Mouse (Mus musculus) small intestine, adult 2 months (tissue): ENCODE results near the gene Tbc1d14. TPM values are rescaled to one million over a fixed set of nuclear protein-coding genes. Genes with fewer than 3 reads are reported as not detected.

Source experiments
- H3K27ac ChIP-seq: fragments of 200-500 bp; 2 replicates; pipeline ENCODE4 v1.5.1; 2012; ENCODE audit warnings: low read depth, low read length, control low read depth, inconsistent platforms; ENCODE audit not compliant: insufficient read depth
- H3K27me3 ChIP-seq: fragments of 200-500 bp; 2 replicates; pipeline ENCODE4 v1.6.1; 2012; ENCODE audit warnings: mild to moderate bottlenecking, moderate library complexity, low read length, inconsistent platforms; ENCODE audit not compliant: control insufficient read depth, insufficient read depth
- H3K36me3 ChIP-seq: fragments of 200-500 bp; 2 replicates; pipeline ENCODE4 v1.6.1; 2012; ENCODE audit warnings: mild to moderate bottlenecking, low read length, control low read depth, inconsistent platforms; ENCODE audit not compliant: control insufficient read depth, insufficient read depth
- H3K4me1 ChIP-seq: fragments of 200-500 bp; 2 replicates; pipeline ENCODE4 v1.6.1; 2012; ENCODE audit warnings: low read length, inconsistent platforms, mixed read lengths; ENCODE audit not compliant: control insufficient read depth, insufficient read depth, insufficient read length
- H3K4me3 ChIP-seq: fragments of 200-500 bp; 2 replicates; pipeline ENCODE4 v1.5.1; 2012; ENCODE audit warnings: low read depth, mild to moderate bottlenecking, control low read depth, inconsistent platforms, low read length, moderate library complexity
- CTCF ChIP-seq: fragments of 200-500 bp; IDR thresholded peaks from 2 replicates; pipeline ENCODE4 v1.5.1; 2012; ENCODE audit warnings: low read depth, mild to moderate bottlenecking, control low read depth, inconsistent platforms, low read length, moderate library complexity, mixed read lengths; ENCODE audit not compliant: insufficient replicate concordance, insufficient read length; ENCODE audit errors: extremely low read depth
- POLR2A ChIP-seq: fragments of 200-500 bp; IDR thresholded peaks from 2 replicates; pipeline ENCODE4 v1.6.1; 2012; ENCODE audit warnings: low read depth, mild to moderate bottlenecking, control low read depth, inconsistent platforms, low read length, moderate library complexity
- WGBS: fragments of 180-500 bp; shearing (Covaris S2); methylation state at CpG from one replicate; pipeline ENCODE4 v1.1.7; 2018; 5-methylcytosine and 5-hydroxymethylcytosine counted together
- polyA plus RNA-seq: library from polyadenylated mRNA; depleted of rRNA; stranded (reverse); fragments of >200 nt; gene quantifications from 2 replicates; pipeline ENCODE4 v1.2.3, GENCODE M21; 2012

Tbc1d14 gene
- polyA plus RNA-seq, 1 experiment, result 21.7 TPM

DNA sequence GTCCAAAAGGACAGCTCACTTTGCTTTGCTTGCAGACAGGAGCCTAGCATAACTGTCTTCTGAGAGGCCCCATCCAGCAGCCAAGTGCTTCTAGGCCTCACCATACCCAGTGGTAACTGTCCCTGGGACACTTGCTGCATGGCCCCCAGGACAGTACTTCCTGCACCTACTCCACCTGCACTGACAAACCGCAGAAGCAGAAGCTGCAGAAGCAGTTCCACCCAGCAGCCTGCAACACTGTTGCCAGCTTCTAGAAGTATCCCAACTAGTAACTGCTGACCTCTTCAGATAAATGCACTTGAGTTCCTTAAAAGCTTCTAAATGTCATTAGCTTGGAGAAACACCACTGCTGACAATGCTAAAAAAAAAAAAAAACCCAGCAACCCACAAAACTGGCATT lies 78.0 kb downstream of the Tbc1d14 start:
- Histone ChIP-seq H3K36me3 (peaks cover 60% of the 10 kb centered on the region), H3K4me3 (no peak overlapping the region), H3K27me3 (no peaks in the 10 kb centered on the region), H3K4me1 (no peaks in the 10 kb centered on the region), H3K27ac (no peak overlapping the region)
- WGBS, result 86% methylated on average over 1 of the region's 1 CpGs
- TF ChIP-seq CTCF (no peak), POLR2A (no peak)

DNA sequence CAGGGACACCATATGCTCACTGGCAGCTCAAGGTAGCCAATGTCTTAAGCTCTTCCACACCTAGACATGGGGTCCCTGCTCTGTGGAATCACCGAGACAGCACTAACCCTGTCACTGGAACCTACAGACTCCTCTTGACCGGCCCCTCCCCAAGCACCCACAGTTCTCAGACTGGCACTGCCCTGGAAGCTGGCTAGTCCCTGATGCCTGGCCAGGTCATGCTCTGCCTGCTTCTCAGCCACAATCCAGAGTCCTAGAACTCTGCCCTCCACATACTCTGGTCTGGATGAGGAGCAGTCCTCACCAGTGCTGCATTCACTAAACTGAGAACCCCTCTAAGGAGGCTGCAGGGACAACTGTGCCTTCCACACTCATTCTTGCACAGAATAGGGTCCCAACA lies 82.1 kb downstream of the Tbc1d14 start:
- Histone ChIP-seq H3K4me1 (no peaks in the 10 kb centered on the region), H3K36me3 (peaks cover 66% of the 10 kb centered on the region), H3K27me3 (no peaks in the 10 kb centered on the region), H3K4me3 (no peak overlapping the region), H3K27ac (no peak overlapping the region)
- TF ChIP-seq CTCF (no peak), POLR2A (no peak)
- WGBS, result 94% methylated on average over 2 of the region's 2 CpGs

DNA sequence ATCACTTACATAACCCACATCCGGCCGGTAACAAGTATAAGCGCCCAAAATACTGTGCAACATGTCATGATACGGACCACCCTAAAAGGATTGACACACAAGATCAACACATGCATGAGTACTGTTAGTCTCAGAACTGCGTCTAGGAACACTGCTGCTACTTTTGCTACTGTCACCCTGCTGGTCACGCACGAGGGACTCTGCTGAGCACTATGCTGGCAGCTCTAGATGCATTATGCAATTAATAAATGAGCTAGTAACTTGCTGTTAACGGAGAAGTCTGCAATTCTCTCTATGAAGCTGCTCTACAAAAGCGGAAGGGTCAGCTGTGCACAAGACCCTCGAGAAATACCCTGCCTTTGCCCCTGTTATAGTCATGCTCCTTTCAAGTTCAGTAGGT lies 84.7 kb downstream of the Tbc1d14 start:
- Histone ChIP-seq H3K36me3 (peaks cover 77% of the 10 kb centered on the region), H3K27ac (no peak overlapping the region), H3K27me3 (no peaks in the 10 kb centered on the region), H3K4me1 (no peaks in the 10 kb centered on the region), H3K4me3 (no peak overlapping the region)
- WGBS, result 91% methylated on average over 10 of the region's 10 CpGs
- TF ChIP-seq POLR2A (no peak), CTCF (no peak)

DNA sequence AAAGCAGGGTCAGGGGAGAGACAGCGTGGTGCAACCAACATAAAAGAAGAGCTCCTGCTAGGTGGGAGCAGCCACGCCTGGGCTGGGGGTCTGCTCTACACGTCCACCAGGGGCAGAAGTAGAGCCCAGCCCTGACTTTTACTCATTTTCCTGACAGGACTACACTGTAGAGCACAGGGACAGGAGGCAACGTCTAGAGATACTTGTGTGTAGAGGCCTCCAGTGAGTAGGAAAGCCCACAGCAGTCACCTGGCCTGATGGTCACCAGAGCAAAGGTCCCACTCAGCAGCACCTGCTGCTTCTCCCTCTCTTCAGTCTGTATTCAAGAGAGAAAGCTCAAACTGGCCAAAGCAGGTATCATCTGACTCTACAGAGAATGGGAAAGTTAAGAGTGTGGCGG lies 87.4 kb downstream of the Tbc1d14 start:
- H3K4me1 ChIP-seq, result no peaks in the 10 kb centered on the region
- 72% methylated on average over 5 of the region's 5 CpGs for WGBS
- H3K4me3 ChIP-seq, result no peak overlapping the region
- H3K27me3 ChIP-seq, result no peaks in the 10 kb centered on the region
- TF ChIP-seq CTCF, result no peak
- TF ChIP-seq POLR2A, result no peak
- peaks cover 78% of the 10 kb centered on the region for H3K36me3 ChIP-seq
- no peak overlapping the region for H3K27ac ChIP-seq

DNA sequence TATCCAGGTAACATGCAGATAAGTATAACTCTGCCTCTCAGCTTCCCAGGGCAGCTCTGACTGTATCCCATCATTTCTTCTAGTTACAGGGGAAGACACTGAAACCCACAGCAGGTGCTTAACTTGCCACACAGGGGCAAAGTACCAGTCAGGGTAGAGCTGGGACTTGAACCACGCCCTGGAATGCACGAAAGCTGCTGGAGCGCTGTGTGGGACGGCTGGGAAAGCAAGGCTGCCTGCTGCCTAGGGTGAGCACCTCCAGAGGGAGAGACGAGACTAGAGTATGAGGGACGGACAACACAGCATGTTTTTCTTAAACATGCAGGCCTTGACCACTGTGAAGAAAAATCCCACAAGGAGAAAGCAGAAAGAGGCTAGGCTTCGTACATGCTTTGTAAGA lies 87.8 kb downstream of the Tbc1d14 start:
- Histone ChIP-seq H3K27ac (no peak overlapping the region), H3K4me3 (no peak overlapping the region), H3K27me3 (no peaks in the 10 kb centered on the region), H3K4me1 (no peaks in the 10 kb centered on the region), H3K36me3 (peaks cover 78% of the 10 kb centered on the region)
- TF ChIP-seq POLR2A, result no peak
- no peak for TF ChIP-seq CTCF
- 47% methylated on average over 7 of the region's 7 CpGs for WGBS

DNA sequence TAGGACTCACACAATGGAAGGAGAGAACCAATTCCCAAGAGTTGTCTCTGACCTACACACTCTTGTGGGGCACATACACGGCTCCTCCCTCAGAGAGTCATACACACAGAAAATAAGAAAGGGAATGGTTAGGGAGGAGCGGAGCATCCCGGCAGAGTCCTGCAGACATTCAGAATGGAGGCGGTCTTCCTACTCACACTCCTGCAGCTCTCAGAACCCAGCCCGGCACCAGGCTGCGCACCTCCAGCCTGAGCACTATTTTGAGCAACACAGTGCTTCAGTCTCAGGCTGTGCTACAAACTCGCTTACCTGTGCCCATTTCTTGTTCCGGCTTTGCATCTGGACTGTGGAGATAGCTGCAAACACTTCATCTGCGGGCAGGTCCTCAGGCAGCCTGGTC lies 98.4 kb downstream of the Tbc1d14 start:
- WGBS, result 99% methylated on average over 9 of the region's 9 CpGs
- Histone ChIP-seq H3K4me3 (no peak overlapping the region), H3K27me3 (no peaks in the 10 kb centered on the region), H3K36me3 (peaks cover 57% of the 10 kb centered on the region), H3K27ac (no peak overlapping the region), H3K4me1 (no peaks in the 10 kb centered on the region)
- TF ChIP-seq CTCF (no peak), POLR2A (no peak)

DNA sequence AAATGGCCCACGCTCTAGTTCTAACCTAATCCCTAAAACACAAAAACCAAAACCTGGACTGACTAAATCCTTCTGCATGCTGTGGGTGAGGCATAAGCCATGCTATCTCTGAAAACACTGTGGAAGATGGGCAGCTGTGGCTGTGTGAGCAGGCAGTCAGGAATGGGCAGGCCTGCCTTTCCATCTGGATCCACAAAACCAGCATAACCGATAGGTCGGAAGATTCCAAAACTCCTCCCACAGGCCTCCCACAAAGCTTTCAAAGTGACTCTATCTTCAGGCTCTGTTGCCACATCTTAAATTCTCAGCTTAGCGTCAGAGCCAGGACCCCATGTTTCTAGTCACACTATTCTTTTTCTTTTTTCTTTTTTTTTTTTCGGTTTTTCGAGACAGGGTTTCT lies 99.2 kb downstream of the Tbc1d14 start:
- Histone ChIP-seq H3K36me3 (peaks cover 56% of the 10 kb centered on the region), H3K4me3 (no peak overlapping the region), H3K27me3 (no peaks in the 10 kb centered on the region), H3K4me1 (no peaks in the 10 kb centered on the region), H3K27ac (no peak overlapping the region)
- 87% methylated on average over 6 of the region's 6 CpGs for WGBS
- no peak for TF ChIP-seq POLR2A
- TF ChIP-seq CTCF, result no peak

DNA sequence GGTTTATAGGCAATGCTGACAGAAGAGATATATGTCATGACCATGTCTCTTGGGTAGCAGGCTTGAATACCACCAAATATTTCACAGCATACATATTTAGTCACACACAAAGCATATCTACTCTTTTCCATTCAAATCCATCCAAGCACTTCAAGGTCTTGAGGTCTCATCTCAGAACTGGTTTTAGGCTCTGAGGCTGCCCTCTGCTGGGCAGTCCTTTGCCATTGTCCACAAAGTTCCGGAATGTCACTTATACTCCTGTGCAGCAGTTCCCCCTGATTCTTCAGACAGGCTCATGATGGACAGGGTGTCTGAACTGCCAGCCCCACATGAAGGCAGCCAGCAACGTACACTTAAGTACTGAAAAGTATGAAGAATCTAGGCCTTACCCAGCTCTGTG lies 103.9 kb downstream of the Tbc1d14 start:
- Histone ChIP-seq H3K27ac (no peak overlapping the region), H3K4me1 (peaks cover 9% of the 10 kb centered on the region), H3K27me3 (peaks cover 6% of the 10 kb centered on the region), H3K36me3 (peaks cover 26% of the 10 kb centered on the region), H3K4me3 (no peak overlapping the region)
- 55% methylated on average over 2 of the region's 2 CpGs for WGBS
- TF ChIP-seq POLR2A (no peak), CTCF (peak; percentile 51; the same call in 1 of the 2 replicates)
